Mouse (Mus musculus) limb, embryonic 14.5 days (tissue): ENCODE results near the gene 4430402I18Rik. TPM values are rescaled to one million over a fixed set of nuclear protein-coding genes. Genes with fewer than 3 reads are reported as not detected.

ENCODE experiments used
- ATAC-seq: fragments of 200-750 bp; cut with Nextera tagmentation; 2 replicates; pipeline ENCODE4 v1.8.0; 2017; ENCODE audit warnings: low read depth, moderate number of reproducible peaks, moderate TSS enrichment; ENCODE audit not compliant: low FRiP score
- DNase-seq: peaks from one replicate; pipeline ENCODE4 v3.0.0-alpha.2; 2015; ENCODE audit warnings: low spot score
- H3K27ac ChIP-seq: fragments of 300-500 bp; sonication (generic); replicated peaks from 2 replicates; pipeline ENCODE4 v1.5.1; 2014; ENCODE audit warnings: low read depth, mild to moderate bottlenecking, low read length, moderate library complexity, mixed read lengths
- H3K27me3 ChIP-seq: fragments of 300-500 bp; sonication (generic); 2 replicates; pipeline ENCODE4 v1.6.1; 2014; ENCODE audit warnings: low read length, mixed read lengths; ENCODE audit not compliant: control insufficient read depth, insufficient read depth
- H3K36me3 ChIP-seq: fragments of 300-500 bp; sonication (generic); 2 replicates; pipeline ENCODE4 v1.6.1; 2014; ENCODE audit warnings: mild to moderate bottlenecking, low read length, moderate library complexity, mixed read lengths; ENCODE audit not compliant: control insufficient read depth, insufficient read depth
- H3K4me1 ChIP-seq: fragments of 300-500 bp; sonication (generic); 2 replicates; pipeline ENCODE4 v1.6.1; 2014; ENCODE audit warnings: antibody characterized with exemption, low read length, mixed read lengths; ENCODE audit not compliant: control insufficient read depth, insufficient read depth
- H3K4me2 ChIP-seq: fragments of 300-500 bp; sonication (generic); replicated peaks from 2 replicates; pipeline ENCODE4 v1.6.1; 2014; ENCODE audit warnings: low read depth, mild to moderate bottlenecking, low read length, moderate library complexity; ENCODE audit not compliant: severe bottlenecking
- H3K4me3 ChIP-seq: fragments of 300-500 bp; sonication (generic); replicated peaks from 2 replicates; pipeline ENCODE4 v1.5.1; 2014; ENCODE audit warnings: low read length
- H3K9ac ChIP-seq: fragments of 300-500 bp; sonication (generic); 2 replicates; pipeline ENCODE4 v1.6.1; 2014; ENCODE audit warnings: mild to moderate bottlenecking, low read depth, low read length, moderate library complexity; ENCODE audit not compliant: severe bottlenecking
- H3K9me3 ChIP-seq: fragments of 300-500 bp; sonication (generic); 2 replicates; pipeline ENCODE4 v1.6.1; 2016; ENCODE audit warnings: low read length; ENCODE audit not compliant: control insufficient read depth
- POLR2A ChIP-seq: fragments of 200-500 bp; IDR thresholded peaks from 2 replicates; pipeline ENCODE4 v1.8.0; 2012; ENCODE audit warnings: inconsistent platforms, mild to moderate bottlenecking, moderate library complexity, borderline replicate concordance; ENCODE audit not compliant: insufficient read depth, insufficient read length; ENCODE audit errors: extremely low read depth
- WGBS: fragments of 180-500 bp; shearing (Covaris S2); extraction: QIAGEN DNeasy Blood & Tissue Kit; methylation state at CpG from one replicate; pipeline ENCODE4 v1.1.7; 2014; 5-methylcytosine and 5-hydroxymethylcytosine counted together
- polyA plus RNA-seq, 2 experiments: library from polyadenylated mRNA; depleted of rRNA in 1 of 2; stranded (reverse) in 1 of 2; unstranded in 1 of 2; fragments of >200 nt; fragmentation: Nextera tagmentation in 1 of 2; extraction: Ambion mirVana in 1 of 2; gene quantifications; 2 replicates each; pipeline versions ENCODE4 v1.2.1 to v1.2.3; 2012 to 2014

4430402I18Rik gene
- polyA plus RNA-seq, 2 experiments: 1.0 to 1.5 TPM

- no peak for ATAC-seq
- no peak for TF ChIP-seq POLR2A
- no peaks in the 10 kb centered on the region for H3K36me3 ChIP-seq
- H3K27me3 ChIP-seq: no peaks in the 10 kb centered on the region
- H3K4me1 ChIP-seq: no peaks in the 10 kb centered on the region
- 85% methylated on average over 3 of the region's 3 CpGs for WGBS
- H3K9me3 ChIP-seq: no peaks in the 10 kb centered on the region
- H3K4me3 ChIP-seq: no peak overlapping the region
- no peak overlapping the region for H3K27ac ChIP-seq
- no peak for DNase-seq
- H3K4me2 ChIP-seq: no peak overlapping the region
- H3K9ac ChIP-seq: no peak overlapping the region
Measured at GRCm38 (mm10) chr19:28934897-28935296, 32.7 kb downstream of the 4430402I18Rik start.

GRCm38 (mm10) chr19:28929034-28929433, 38.6 kb downstream of the 4430402I18Rik start:
- no peak overlapping the region for H3K27ac ChIP-seq
- no peak for DNase-seq
- TF ChIP-seq POLR2A: no peak

DNA sequence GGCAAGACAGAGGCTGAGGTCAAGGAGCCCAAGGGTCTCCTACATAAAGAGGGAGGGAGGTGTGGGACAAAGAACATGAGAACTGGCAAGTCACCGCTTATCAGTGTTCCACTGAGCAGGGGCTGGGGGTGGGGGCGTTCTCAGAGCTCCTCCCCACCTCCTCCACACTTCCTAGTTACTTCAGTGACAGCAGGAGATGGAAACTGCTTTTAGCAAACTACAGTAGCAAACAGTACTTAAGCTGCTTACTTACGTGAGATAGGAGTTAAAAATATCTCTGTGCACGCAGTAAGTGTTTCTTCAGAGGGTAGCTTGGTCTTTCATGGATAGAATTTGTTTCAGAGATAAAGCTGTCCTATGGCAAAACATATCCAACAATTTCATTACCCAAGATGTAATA, 40.2 kb downstream of the 4430402I18Rik start:
- Histone ChIP-seq H3K36me3 (no peaks in the 10 kb centered on the region), H3K4me2 (no peak overlapping the region), H3K9ac (no peak overlapping the region), H3K4me3 (no peak overlapping the region), H3K27me3 (no peaks in the 10 kb centered on the region), H3K9me3 (no peaks in the 10 kb centered on the region), H3K4me1 (no peaks in the 10 kb centered on the region), H3K27ac (no peak overlapping the region)
- ATAC-seq (no peak), DNase-seq (no peak)
- no peak for TF ChIP-seq POLR2A
- WGBS: 66% methylated on average over 4 of the region's 4 CpGs

More at GRCm38 (mm10) chr19:28929034-28929433, 38.6 kb downstream of the 4430402I18Rik start:
- Histone ChIP-seq H3K4me2 (no peak overlapping the region), H3K36me3 (no peaks in the 10 kb centered on the region), H3K4me3 (no peak overlapping the region), H3K27me3 (no peaks in the 10 kb centered on the region), H3K9ac (no peak overlapping the region), H3K9me3 (no peaks in the 10 kb centered on the region), H3K4me1 (no peaks in the 10 kb centered on the region)
- ATAC-seq: no peak

- no peak for ATAC-seq
- WGBS: 93% methylated on average over 5 of the region's 5 CpGs
- H3K27me3 ChIP-seq: no peaks in the 10 kb centered on the region
Measured at GRCm38 (mm10) chr19:28926366-28926765, 41.2 kb downstream of the 4430402I18Rik start.

DNA sequence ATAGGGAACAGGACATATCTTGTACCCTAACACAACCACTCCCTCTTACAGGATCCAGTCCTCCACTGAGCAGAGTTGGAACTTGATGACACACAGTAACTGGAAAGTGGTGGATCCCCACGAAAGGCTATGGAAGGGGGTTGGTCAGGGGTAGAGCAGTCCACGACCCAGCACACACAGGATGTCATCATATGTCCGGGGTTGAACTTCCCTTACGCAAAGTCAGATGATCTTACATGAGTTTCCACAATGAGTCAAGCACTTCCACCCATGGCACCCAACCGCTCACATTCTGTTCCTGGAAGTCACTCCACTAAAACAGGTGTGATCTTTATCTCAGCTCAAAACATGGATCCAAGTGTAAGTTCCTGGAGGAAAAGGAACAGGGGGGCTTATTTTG, 49.8 kb downstream of the 4430402I18Rik start:
- H3K4me3 ChIP-seq: no peak overlapping the region
- no peak for ATAC-seq
- no peak for DNase-seq
- H3K27me3 ChIP-seq: no peaks in the 10 kb centered on the region
- no peak overlapping the region for H3K9ac ChIP-seq
- no peak for TF ChIP-seq POLR2A
- 86% methylated on average over 5 of the region's 5 CpGs for WGBS
- H3K27ac ChIP-seq: no peak overlapping the region
- H3K9me3 ChIP-seq: no peaks in the 10 kb centered on the region
- no peaks in the 10 kb centered on the region; the same call in 1 of the 2 replicates for H3K4me1 ChIP-seq
- H3K36me3 ChIP-seq: no peaks in the 10 kb centered on the region
- H3K4me2 ChIP-seq: no peak overlapping the region

More at GRCm38 (mm10) chr19:28926366-28926765, 41.2 kb downstream of the 4430402I18Rik start:
- no peak for TF ChIP-seq POLR2A
- H3K4me1 ChIP-seq: no peaks in the 10 kb centered on the region
- no peaks in the 10 kb centered on the region for H3K36me3 ChIP-seq
- H3K9me3 ChIP-seq: no peaks in the 10 kb centered on the region
- no peak for DNase-seq
- H3K27ac ChIP-seq: no peak overlapping the region
- H3K4me2 ChIP-seq: no peak overlapping the region
- no peak overlapping the region for H3K4me3 ChIP-seq
- H3K9ac ChIP-seq: no peak overlapping the region

- no peaks in the 10 kb centered on the region; the same call in 1 of the 2 replicates for H3K4me1 ChIP-seq
- H3K4me2 ChIP-seq: no peak overlapping the region
- no peaks in the 10 kb centered on the region for H3K36me3 ChIP-seq
- no peaks in the 10 kb centered on the region for H3K9me3 ChIP-seq
- H3K9ac ChIP-seq: no peak overlapping the region
- DNase-seq (no peak), ATAC-seq (no peak)
- no peak overlapping the region for H3K27ac ChIP-seq
- no peak overlapping the region for H3K4me3 ChIP-seq
- no peaks in the 10 kb centered on the region for H3K27me3 ChIP-seq
- WGBS: 61% methylated on average over 4 of the region's 4 CpGs
- no peak for TF ChIP-seq POLR2A
Measured at GRCm38 (mm10) chr19:28916492-28916891, 51.1 kb downstream of the 4430402I18Rik start.
